Mouse (Mus musculus) lung, adult 2 months (tissue): Measurements from ENCODE around the gene Bpi.

ENCODE experiments used
- CTCF ChIP-seq: fragments of 200-500 bp; IDR thresholded peaks from 2 replicates; pipeline ENCODE4 v1.5.1; 2011; ENCODE audit warnings: mild to moderate bottlenecking, low read length, control low read depth; ENCODE audit not compliant: insufficient read depth
- POLR2A ChIP-seq: fragments of 200-500 bp; IDR thresholded peaks from 2 replicates; pipeline ENCODE4 v1.6.1; 2011; ENCODE audit warnings: low read depth, mild to moderate bottlenecking, control low read depth, low read length, borderline replicate concordance; ENCODE audit errors: extremely low read depth

- TF ChIP-seq CTCF, result no peak
- no peak for TF ChIP-seq POLR2A
Measured at GRCm38 (mm10) chr2:158223497-158223896, 34.4 kb upstream of the Bpi start.
